Mouse (Mus musculus) layer of hippocampus, adult 2 months (tissue): ENCODE measurements around the gene Hes5. TPM values are rescaled to one million over a fixed set of nuclear protein-coding genes. Genes with fewer than 3 reads are reported as not detected.

Experiments
- DNase-seq, 2 experiments: peaks; one replicate each; pipeline ENCODE4 v3.0.0; 2022; ENCODE audit warnings: low spot score in 2 of 2
- H3K27ac ChIP-seq: fragments of 200-600 bp; 2 replicates; pipeline ENCODE4 v1.8.1; 2022
- H3K4me3 ChIP-seq: fragments of 200-600 bp; 2 replicates; pipeline ENCODE4 v1.8.1; 2022; ENCODE audit warnings: mild to moderate bottlenecking
- CTCF ChIP-seq: fragments of 200-600 bp; conservative IDR thresholded peaks from 2 replicates; pipeline ENCODE4 v1.8.1; 2022; ENCODE audit warnings: antibody characterized with exemption, mild to moderate bottlenecking, moderate library complexity
- total RNA-seq, 2 experiments: library from RNA; stranded (reverse); gene quantifications; 2 replicates each; pipeline ENCODE4 v1.2.3; 2021

Hes5 gene
- total RNA-seq, 2 experiments from 2014 or later = 24.7 to 30.7 TPM

DNA sequence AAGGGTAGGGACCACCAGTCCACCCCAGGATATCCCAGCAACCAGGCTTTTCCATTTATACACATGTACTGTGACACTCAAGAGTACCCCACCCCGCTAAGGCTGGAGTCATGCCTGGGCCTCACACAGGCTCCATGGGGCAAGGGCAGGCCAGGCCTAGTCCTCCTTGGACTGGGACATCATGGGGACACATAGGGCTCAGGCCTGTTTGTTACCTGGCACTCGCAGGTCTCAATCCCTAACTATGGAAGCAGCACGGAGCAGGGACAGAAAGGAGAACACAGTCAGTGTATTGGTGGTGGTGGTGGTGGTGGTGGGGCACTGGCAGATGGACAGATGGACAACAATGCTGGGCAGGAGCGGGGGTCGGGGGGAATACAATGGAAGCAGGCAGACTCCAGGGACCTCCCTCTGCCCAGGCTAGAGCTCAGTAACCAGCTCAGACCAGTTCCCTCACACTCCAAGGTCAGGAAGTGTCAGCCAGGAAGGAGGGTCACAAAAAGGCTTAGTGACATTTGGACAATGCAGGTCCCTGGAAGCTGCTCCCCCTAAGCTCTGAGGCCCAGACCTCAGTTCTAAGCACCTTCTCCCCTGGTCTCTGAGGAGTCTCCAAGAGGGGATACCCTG, 24.5 kb downstream of the Hes5 start:
- DNase-seq = no peak
- H3K4me3 ChIP-seq = peak overlapping the region; percentile 49
- H3K27ac ChIP-seq = peak overlapping the region; percentile 91; the same call in 1 of the 2 replicates
- no peak for TF ChIP-seq CTCF

DNA sequence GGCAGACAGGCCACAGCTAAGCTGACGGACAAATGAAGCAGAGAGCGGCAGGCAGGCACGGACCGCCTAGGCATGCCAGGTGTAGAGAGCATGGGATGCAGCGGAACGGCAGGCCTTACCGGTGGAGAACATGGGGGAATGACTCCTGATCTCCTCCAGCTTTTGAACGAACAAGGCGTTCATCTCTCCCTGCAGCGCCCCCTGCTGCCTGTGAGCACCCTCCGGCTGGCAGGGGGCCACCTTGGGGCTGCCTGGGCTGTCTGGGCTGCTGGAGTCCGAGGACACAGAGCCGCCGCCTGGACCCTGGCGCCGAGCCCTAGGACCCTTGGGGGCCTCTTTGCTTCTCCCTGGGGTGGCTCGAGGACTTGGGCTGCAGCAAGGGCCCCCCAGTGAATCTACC, 25.4 kb downstream of the Hes5 start:
- peak; percentile 70 to 90 for DNase-seq

DNA sequence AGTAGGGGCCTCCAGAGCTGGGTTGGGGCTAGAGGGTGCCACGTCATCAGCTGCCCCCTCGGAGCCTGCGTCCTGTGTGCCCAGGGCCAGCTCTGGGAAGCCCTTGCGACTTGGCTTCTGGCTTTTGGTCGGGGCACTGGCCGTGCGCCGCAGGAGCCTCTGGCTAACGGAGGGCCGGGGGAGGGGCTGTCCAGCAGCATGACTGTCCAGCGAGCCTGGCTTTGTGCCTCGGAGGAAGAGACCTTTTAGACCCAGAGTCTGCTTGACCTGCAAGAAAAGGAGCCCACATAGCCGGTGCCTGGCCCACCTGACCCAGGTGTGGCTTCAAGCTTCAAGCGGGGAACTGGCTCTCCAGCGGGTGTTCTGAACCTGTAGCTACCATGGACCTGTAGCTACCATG, 26.0 kb downstream of the Hes5 start:
- no peak for DNase-seq
- no peak overlapping the region for H3K4me3 ChIP-seq
- no peak overlapping the region for H3K27ac ChIP-seq
- TF ChIP-seq CTCF = no peak

More for the DNA sequence above, 25.4 kb downstream of the Hes5 start:
- TF ChIP-seq CTCF = peak; percentile 96
- peak overlapping the region; percentile 49 for H3K4me3 ChIP-seq
- peak overlapping the region; percentile 91 for H3K27ac ChIP-seq

DNA sequence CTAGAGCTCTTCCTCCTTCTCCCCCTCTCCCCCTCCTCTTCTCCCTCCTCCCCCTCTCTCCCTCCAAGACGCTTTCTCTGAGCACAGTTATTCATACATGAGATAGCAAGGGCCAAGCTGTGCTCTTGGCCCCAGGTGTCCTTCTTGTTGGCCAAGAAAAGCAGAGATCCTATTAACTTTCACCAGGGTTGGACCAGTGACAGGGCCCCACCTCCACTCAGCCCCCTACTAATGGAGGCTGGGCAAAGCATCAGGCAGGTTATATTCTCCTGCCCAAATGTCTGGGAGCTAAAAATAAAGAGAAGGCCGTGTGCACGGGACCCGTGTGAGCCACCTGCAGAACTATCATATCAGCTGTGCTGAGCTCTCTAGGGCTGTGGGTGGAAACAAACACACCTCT, 34.2 kb downstream of the Hes5 start:
- no peak for TF ChIP-seq CTCF

DNA sequence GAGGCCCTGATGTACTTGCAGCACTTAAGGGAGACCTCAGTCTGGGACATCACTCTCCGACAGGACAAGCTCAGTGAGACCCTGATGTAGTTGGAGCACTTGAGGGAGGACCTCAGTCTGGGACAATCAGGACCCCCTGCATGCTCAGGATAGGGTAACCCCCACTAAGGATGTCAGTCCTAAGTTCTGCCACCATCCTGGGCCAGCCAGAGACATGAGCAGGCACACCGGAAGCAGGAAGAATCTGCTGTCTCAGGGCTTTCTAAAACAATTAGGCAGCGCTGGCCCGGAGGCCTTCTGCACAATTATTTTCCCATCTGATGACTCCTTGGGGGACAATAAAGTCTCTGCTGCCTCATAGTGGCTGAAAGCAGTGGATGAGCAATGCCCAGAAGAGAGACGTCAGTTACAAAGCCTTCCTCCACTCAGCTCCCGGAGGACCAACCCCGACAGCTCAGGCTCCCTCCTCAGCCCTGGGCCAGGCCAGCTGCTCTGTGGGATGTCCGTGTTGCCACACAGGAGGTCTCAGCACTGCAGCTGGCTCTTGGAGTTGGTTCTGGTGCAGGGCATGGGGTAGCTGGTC, 35.9 kb downstream of the Hes5 start:
- TF ChIP-seq CTCF = peak; percentile 60
- H3K4me3 ChIP-seq = no peak overlapping the region
- DNase-seq = no peak
- H3K27ac ChIP-seq = no peak overlapping the region

More for the DNA sequence above, 34.2 kb downstream of the Hes5 start:
- Histone ChIP-seq H3K4me3 (no peak overlapping the region), H3K27ac (no peak overlapping the region)
- DNase-seq = no peak

DNA sequence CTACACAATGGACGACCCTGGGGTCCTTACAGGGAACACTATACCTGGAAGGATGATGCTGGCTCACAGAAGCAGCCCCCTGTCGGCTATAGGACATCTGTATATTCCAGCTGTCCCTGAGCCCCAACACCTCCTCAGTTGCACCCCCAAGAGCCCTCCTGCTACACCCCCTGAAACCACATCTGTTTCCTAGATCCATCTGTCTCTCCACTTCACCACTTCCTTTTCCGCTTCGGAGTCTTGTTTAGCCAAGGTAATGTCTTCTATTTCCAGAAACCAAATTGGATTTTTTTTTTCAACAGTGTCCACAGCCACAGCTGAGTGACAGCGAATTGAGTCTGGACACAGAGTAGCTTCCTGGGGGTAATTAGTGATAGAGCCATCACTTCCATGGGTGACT, 38.7 kb downstream of the Hes5 start:
- no peak for DNase-seq
- no peak for TF ChIP-seq CTCF
- H3K27ac ChIP-seq = no peak overlapping the region
- H3K4me3 ChIP-seq = no peak overlapping the region

DNA sequence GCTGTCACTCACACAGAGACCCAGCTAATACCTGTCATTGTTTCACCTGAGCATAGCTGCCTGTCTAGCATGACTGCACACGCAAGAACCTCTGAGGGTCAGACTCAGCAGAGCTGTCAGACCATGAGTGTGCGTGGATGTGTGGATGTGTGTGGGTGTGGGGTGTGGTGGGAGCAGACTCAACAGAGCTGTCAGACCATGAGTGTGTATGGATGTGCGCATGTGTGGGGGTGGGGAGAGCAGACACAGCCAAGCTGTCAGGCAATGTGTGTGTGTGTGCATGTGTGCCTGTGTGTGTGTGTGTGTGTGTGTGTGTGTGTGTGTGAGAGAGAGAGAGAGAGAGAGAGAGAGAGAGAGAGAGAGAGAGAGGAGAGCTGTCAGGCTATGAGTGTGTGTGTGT, 44.6 kb downstream of the Hes5 start:
- no peak for TF ChIP-seq CTCF
- Histone ChIP-seq H3K4me3 (no peak overlapping the region), H3K27ac (no peak overlapping the region)
- DNase-seq = no peak

DNA sequence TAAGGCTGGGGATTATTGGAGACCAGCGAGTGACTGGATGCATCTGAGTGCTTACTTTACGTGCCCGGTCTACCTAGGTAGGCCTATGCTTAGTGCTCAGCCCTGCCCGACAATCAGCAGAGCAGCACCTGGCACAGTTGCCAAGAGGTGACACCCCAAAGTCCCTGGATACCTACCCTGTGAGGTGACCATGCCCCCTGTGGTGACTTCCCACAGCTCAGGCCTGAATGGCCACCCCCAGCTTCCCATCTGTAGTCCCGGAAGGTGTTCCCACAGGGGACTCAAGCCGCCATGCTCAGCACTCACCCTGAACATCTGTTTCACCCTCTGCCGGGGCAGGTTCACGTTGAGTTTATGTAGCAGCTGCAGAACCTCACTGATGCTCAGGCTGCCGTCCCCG, 45.6 kb downstream of the Hes5 start:
- TF ChIP-seq CTCF = no peak
- no peak for DNase-seq
- Histone ChIP-seq H3K27ac (no peak overlapping the region), H3K4me3 (no peak overlapping the region)

DNA sequence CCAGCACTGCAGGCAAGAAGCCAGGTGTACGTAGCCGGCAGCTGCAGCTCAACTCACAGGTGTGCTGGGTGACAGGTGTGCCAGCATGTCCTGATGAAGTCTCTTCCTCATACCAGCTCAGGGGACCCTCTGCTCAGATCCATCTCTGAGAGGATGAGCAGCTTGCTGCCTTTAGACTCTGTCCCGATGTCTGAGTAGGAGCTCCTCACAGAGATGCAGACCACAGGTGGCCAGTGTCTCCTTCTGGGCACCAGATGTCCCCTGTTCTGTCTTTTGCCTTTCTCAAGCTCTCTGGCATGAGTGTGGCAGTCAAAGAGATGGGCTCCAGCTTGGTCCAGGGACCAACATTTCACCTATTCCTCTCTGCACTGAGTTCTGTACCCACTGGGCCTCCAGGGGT, 46.9 kb downstream of the Hes5 start:
- TF ChIP-seq CTCF = no peak
- Histone ChIP-seq H3K27ac (no peak overlapping the region), H3K4me3 (no peak overlapping the region)
- DNase-seq = no peak

DNA sequence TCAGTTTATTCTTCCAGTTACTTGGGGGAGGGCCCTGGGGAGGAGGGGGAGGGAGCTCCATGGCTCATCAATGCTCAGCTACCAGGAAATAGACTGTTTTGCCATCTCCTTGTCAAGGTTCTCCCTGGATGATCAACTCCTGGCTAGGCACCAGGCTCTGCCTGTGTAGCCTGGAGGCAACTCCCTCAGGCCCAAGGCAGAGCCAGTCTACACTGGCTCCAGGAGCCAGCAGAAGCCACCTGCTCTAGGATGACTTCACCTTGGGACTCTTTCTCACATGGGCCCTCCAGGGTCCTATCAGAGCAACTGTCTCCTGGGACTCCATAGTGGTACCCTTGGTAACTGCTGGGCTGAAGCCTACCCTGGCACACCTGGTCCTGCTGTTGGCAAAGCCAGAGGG, 47.4 kb downstream of the Hes5 start:
- TF ChIP-seq CTCF = no peak
- Histone ChIP-seq H3K27ac (no peak overlapping the region), H3K4me3 (no peak overlapping the region)
- no peak for DNase-seq

DNA sequence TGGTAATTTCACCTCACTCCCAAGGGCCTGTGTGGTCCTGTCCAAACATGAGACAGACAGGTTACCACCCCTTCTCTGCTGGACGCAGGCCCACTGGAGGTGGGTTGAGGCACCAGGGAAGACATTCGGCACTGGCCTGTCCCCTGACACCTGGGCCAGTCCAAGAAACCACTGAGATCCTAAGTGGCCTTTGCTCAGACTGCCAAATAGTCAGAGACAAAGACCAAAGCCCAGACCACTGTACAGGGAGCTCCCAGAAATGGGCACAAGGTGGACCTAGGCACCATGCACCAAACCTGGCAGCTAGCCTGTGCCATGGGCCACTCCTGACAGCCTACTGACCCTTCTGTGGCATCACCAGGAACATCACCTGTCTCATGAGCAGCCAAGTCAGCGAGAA, 48.5 kb downstream of the Hes5 start:
- no peak for DNase-seq
- Histone ChIP-seq H3K27ac (no peak overlapping the region), H3K4me3 (no peak overlapping the region)
- no peak for TF ChIP-seq CTCF

DNA sequence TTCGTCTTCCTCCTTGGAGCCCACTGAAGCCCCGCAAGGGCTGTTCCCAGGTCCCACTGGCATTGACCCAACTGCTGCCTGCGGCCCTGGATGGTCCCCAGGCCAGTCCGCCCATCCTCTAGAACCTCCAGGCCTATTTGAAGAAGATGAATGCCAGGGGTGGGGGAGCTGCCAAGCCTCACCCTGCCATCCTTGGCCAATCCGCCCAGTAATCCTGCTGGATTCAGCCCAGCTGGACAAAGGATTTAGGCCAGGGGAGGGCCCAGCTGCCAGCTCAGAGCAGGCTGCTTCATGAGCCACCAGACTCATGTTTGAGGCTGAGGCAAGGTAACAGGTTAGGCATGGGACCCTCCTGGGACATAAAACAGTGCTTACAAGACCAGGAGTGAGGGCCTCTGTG, 50.1 kb downstream of the Hes5 start:
- DNase-seq = peak in 1 of 2 experiments; percentile 65
- Histone ChIP-seq H3K27ac (peak overlapping the region; percentile 59; the same call in 1 of the 2 replicates), H3K4me3 (no peak overlapping the region)
- TF ChIP-seq CTCF = no peak

DNA sequence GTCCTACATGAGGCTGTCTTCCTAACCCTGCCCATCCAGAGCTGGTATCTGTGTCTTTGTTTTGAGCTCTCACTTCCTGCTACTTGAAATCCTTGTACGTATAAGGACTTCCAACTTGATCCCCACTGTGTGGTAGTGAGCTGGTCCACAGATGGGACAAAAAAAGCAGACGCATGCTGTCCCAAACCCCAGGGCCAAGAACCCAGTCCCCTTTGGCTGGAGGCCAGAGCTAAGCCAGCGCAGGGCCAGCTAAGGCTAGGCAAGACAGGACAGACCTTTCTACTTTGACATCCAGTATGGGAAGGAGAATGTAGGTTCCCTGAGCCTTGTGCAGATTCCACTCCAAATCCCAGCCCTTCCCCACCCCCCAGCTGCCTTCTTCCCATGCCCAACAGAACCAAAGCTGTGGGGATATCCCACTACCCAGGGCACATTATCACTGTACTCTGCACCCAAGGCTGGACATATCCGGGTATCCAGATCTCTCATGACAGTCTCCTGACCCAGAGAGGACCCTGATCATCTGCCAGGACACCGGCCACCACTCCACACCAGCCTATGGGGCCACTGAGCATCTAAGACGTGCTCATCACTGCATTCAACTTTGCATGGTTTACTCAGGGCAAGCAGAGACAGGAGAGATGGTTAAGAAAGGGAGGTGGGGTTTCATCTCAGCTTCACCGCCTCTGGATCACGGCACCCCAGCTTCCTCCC, 50.7 kb downstream of the Hes5 start:
- DNase-seq = no peak
- peak overlapping the region; percentile 59 for H3K27ac ChIP-seq
- no peak for TF ChIP-seq CTCF
- H3K4me3 ChIP-seq = no peak overlapping the region

Other genes starting within 250 kb of the Hes5 start
- 1 to 10 TPM; 4.0 to 4.1 TPM for gene Ttc34, start 123.5 kb upstream of the Hes5 start, total RNA-seq
- under 1 TPM; 0.29 to 0.44 TPM for gene Mmel1, start 91.3 kb upstream of the Hes5 start, total RNA-seq
- gene Fam213b, start 61.8 kb upstream of the Hes5 start, total RNA-seq = 10 to 100 TPM; 48.1 to 48.9 TPM
- 1 to 10 TPM in 1 of 2 experiments, under 1 TPM in 1; 0.84 to 1.3 TPM for gene Tnfrsf14, start 32.4 kb upstream of the Hes5 start, total RNA-seq
- gene Pank4, start 3.2 kb downstream of the Hes5 start, total RNA-seq = 10 to 100 TPM; 41.8 to 43.0 TPM
- gene Plch2, start 95.9 kb downstream of the Hes5 start, total RNA-seq = 10 to 100 TPM; 91.1 to 92.0 TPM
- 10 to 100 TPM; 23.1 to 24.2 TPM for gene Pex10, start 106.1 kb downstream of the Hes5 start, total RNA-seq
- gene Rer1, start 125.5 kb downstream of the Hes5 start, total RNA-seq = 10 to 100 TPM; 60.6 to 63.0 TPM
- 10 to 100 TPM; 11.8 to 14.0 TPM for gene Morn1, start 125.7 kb downstream of the Hes5 start, total RNA-seq